Mouse (Mus musculus): ENCODE data around the gene Plcb3.

DNA sequence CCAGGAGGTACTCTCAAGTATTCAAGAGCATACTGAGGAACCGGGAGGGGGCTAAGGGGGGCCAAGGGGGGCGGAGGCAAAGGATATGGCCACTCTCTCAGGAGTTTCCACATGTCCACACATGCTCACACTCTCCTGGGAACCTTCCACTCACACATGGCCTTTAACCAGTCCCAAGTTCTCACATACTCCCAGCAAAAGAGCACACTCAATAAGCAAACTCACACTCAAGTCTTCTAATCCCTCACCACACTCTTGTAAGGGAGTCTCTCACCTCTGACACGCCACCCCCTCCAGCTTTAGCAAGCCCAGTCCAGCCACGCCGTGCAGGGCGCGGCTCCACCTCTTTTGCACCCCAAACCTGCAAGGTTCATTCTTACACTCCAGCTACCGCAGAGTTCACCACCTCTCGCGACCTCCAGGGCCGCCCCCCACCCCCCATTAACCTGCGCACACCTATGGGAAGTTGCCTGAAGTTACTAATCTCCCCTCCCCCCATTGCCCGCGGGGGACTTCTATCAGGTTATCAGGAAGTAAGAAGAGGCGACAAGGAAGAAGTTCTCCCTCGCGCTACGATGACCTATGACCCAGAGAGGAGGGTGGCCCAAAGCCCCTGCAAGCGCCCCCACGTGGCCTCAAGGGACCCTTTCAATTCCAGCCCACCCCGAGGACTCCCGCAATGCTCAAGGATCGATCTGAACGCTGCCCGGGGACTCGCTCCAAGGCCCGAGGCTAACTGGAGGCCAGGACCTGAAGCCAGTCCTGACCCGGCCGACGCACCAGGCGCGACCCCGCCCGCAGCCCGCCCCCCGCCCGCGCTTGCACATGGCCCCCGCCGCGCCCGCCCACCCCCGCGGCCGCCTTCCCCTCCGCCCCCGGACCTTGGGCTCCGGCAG is 55.3 kb downstream of the Plcb3 start:
- no peak for TF ChIP-seq CTCF (IDR thresholded peaks at IDR 0.05; ENCODE audit: control insufficient read depth, insufficient read depth, low read length)
- no peak for TF ChIP-seq POLR2A (IDR thresholded peaks at IDR 0.05; ENCODE audit: borderline replicate concordance, control insufficient read depth, low read depth, low read length)

All from bone marrow, adult 2 months (tissue).